Mouse (Mus musculus): ENCODE results near the gene Galm.

GRCm38 (mm10) chr17:80113468-80113867 is 13.8 kb upstream of the Galm start:
- no peak for TF ChIP-seq USF1 (IDR thresholded peaks at IDR 0.05; ENCODE audit: low read depth)
- no peak for TF ChIP-seq CTCF (IDR thresholded peaks at IDR 0.05; ENCODE audit: control insufficient read depth, insufficient read depth, insufficient read length)
